Mouse (Mus musculus): ENCODE results near the gene Thegl.

DNA sequence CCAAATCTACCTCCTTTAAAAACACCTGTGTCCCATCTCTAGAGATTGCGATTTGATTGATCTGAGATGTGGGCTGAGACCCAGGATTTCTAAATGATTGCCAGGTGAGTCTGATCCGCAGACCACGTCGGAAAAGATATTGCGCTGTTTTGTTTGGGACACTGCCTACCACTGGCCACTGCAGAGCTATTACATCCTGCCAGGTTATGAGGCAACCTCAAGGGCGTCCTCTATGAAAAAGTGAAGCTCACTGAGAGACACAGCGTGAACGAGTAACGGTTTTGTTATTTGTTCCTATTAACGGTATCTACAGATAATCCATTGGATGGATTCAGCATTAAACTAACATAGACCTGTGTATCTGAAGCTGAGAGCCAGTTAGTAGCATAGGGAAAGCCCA is 22.6 kb downstream of the Thegl start:
- TF ChIP-seq GATA1 (IDR thresholded peaks at IDR 0.05; ENCODE audit: low read length) (no peak), TAL1 (IDR thresholded peaks at IDR 0.05; ENCODE audit: low read length) (no peak)

Measured in erythroblast, embryonic 14.5 days (primary cell).